18 mouse cellular contexts compared by ENCODE assay signal in genomic region chr3:132887074-132887848, GRCm38 (mm10).
DNase-seq lines count a peak whose midpoint lies in the region; ATAC-seq and TF ChIP-seq lines count a peak whose summit lies in the region.
"Had no signal": no experiment of that assay in that cellular context is flagged by ENCODE, and none has a peak within 500 bp of the region (broad histone marks: within the 10 kb centered on the region; RNA-seq: fewer than 3 reads in every experiment).

No protein-coding gene starts in this region.

- H3K27me3 ChIP-seq in MEL (ENCODE audit: control insufficient read depth in 1 of 2, insufficient read depth in 2 of 2, low read length in 2 of 2), result no peaks in the 10 kb centered on the region
- no peaks in the 10 kb centered on the region for H3K27me3 ChIP-seq in liver, embryonic 15.5 days
- H3K27me3 ChIP-seq: forebrain, embryonic 15.5 days; lung, embryonic 15.5 days; neural tube, embryonic 15.5 days; stomach, embryonic 15.5 days had no signal

- WGBS in liver, embryonic 15.5 days (ENCODE audit: insufficient replicate concordance), result 55% methylated on average over 16 of the region's 16 CpGs

- TF ChIP-seq POLR2A in MEL (IDR thresholded peaks at IDR 0.05; ENCODE audit: control insufficient read depth in 1 of 2, insufficient read depth in 1 of 2, low read depth in 1 of 2, low read length in 2 of 2, poor library complexity in 1 of 2), result no peak

- H3K36me3 ChIP-seq in MEL (ENCODE audit: control insufficient read depth in 1 of 2, insufficient read depth in 2 of 2, low read length in 2 of 2), result peaks cover 0 to 9% of the 10 kb centered on the region in 2 experiments; a peak in 2 of 4 replicates
- no peaks in the 10 kb centered on the region for H3K36me3 ChIP-seq in liver, embryonic 15.5 days (replicated peaks)
- H3K36me3 ChIP-seq: forebrain, embryonic 15.5 days; neural tube, embryonic 15.5 days; stomach, embryonic 15.5 days had no signal

- no peaks in the 10 kb centered on the region for H3K79me2 ChIP-seq in MEL (ENCODE audit: control insufficient read depth, insufficient read depth, low read length, poor library complexity)

- TF ChIP-seq CTCF in MEL (IDR thresholded peaks at IDR 0.05 in 2 of 3, conservative IDR thresholded peaks at IDR 0.05 in 1 of 3; ENCODE audit: control insufficient read depth in 1 of 3, insufficient read depth in 1 of 3, low read depth in 2 of 3, low read length in 3 of 3, poor library complexity in 1 of 3, severe bottlenecking in 1 of 3), result no peak

- H3K27ac ChIP-seq in MEL (ENCODE audit: control insufficient read depth, low read depth, low read length), result peak overlapping the region; percentile 73
- H3K27ac ChIP-seq in liver, embryonic 15.5 days (replicated peaks), result no peak overlapping the region
- H3K27ac ChIP-seq: forebrain, embryonic 15.5 days; gastrocnemius, adult 2 months; heart, embryonic 10.5 days; lung, embryonic 15.5 days; neural tube, embryonic 15.5 days; stomach, embryonic 15.5 days had no signal

- no peak for TF ChIP-seq RAD21 in MEL (IDR thresholded peaks at IDR 0.05; ENCODE audit: low read depth, low read length)

- peaks cover 0 to 13% of the 10 kb centered on the region in 2 experiments; a peak in 2 of 4 replicates for H3K4me1 ChIP-seq in MEL (ENCODE audit: control insufficient read depth in 1 of 2, insufficient read depth in 2 of 2, low read length in 2 of 2)
- peaks cover 11% of the 10 kb centered on the region for H3K4me1 ChIP-seq in liver, embryonic 15.5 days (replicated peaks)
- H3K4me1 ChIP-seq: forebrain, embryonic 15.5 days; lung, embryonic 15.5 days; neural tube, embryonic 15.5 days; stomach, embryonic 15.5 days had no signal

- H3K4me3 ChIP-seq in MEL (ENCODE audit: control insufficient read depth in 1 of 2, insufficient read depth in 1 of 2, low read depth in 2 of 2, low read length in 2 of 2), result peak overlapping the region; percentile 26 to 40
- H3K4me3 ChIP-seq in liver, embryonic 15.5 days (replicated peaks), result no peak overlapping the region
- H3K4me3 ChIP-seq: forebrain, embryonic 15.5 days; gastrocnemius, adult 2 months; heart, embryonic 10.5 days; lung, embryonic 15.5 days; neural tube, embryonic 15.5 days; stomach, embryonic 15.5 days had no signal

- peak; percentile 44; the same call in 1 of the 2 replicates for ATAC-seq in liver, embryonic 15.5 days (ENCODE audit: insufficient read depth)
- no peak for ATAC-seq in activated CD4-positive, CD25-positive, alpha-beta regulatory T cell, adult 4 months
- ATAC-seq: forebrain, embryonic 15.5 days had no signal

- no peak overlapping the region for H3K4me2 ChIP-seq in liver, embryonic 15.5 days
- H3K4me2 ChIP-seq: forebrain, embryonic 15.5 days; lung, embryonic 15.5 days; neural tube, embryonic 15.5 days; stomach, embryonic 15.5 days had no signal

- H3K9ac ChIP-seq in MEL (ENCODE audit: control insufficient read depth, low read depth, low read length, poor library complexity, severe bottlenecking), result peak overlapping the region; percentile 41
- H3K9ac ChIP-seq in liver, embryonic 15.5 days, result no peak overlapping the region
- H3K9ac ChIP-seq: forebrain, embryonic 15.5 days; lung, embryonic 15.5 days; neural tube, embryonic 15.5 days; stomach, embryonic 15.5 days had no signal

- DNase-seq in 416B (ENCODE audit: low read depth) (peak; percentile 82), MEL (ENCODE audit: low read depth, low spot score) (peak; percentile 88)
- DNase-seq in fat pad, adult 2 months (ENCODE audit: extremely low read depth, low read depth, low spot score), result peak; percentile 52
- DNase-seq in right cerebral cortex, postnatal 4 days, result no peak
- no peak for DNase-seq in cerebellum, postnatal 36 days
- DNase-seq: cerebellum, adult 2 months; gastrocnemius, adult 2 months; heart, postnatal 36 days; kidney, adult 2 months; spleen, adult 18-20 months; thymus, postnatal 25 days had no signal

- H3K9me3 ChIP-seq in MEL (replicated peaks; ENCODE audit: insufficient read depth, low read length), result no peaks in the 10 kb centered on the region
- no peaks in the 10 kb centered on the region for H3K9me3 ChIP-seq in liver, embryonic 15.5 days (replicated peaks)
- H3K9me3 ChIP-seq: forebrain, embryonic 15.5 days; heart, embryonic 10.5 days; lung, embryonic 15.5 days; neural tube, embryonic 15.5 days; stomach, embryonic 15.5 days had no signal

- TF ChIP-seq EP300 in MEL (IDR thresholded peaks at IDR 0.05; ENCODE audit: low read depth in 1 of 2, low read length in 2 of 2), result peak; percentile 79 to 80

TF ChIP-seq in MEL, 35 proteins besides CTCF, POLR2A, EP300 and RAD21:
- TF ChIP-seq POLR2AphosphoS5 (IDR thresholded peaks at IDR 0.05; ENCODE audit: borderline replicate concordance, low read depth, low read length), result no peak
- TF ChIP-seq ELF1 (IDR thresholded peaks at IDR 0.05; ENCODE audit: low read depth, low read length), result no peak
- TF ChIP-seq MXI1 (IDR thresholded peaks at IDR 0.05; ENCODE audit: low read depth, low read length), result peak; percentile 54; the same call in 1 of the 2 replicates
- peak; percentile 62; the same call in 1 of the 2 replicates for TF ChIP-seq MYC (IDR thresholded peaks at IDR 0.05; ENCODE audit: low read depth, low read length)
- no peak for TF ChIP-seq UBTF (IDR thresholded peaks at IDR 0.05; ENCODE audit: borderline replicate concordance, insufficient read depth, low read depth, low read length)
- no peak for TF ChIP-seq CHD1 (IDR thresholded peaks at IDR 0.05; ENCODE audit: low read depth, low read length)
- no peak for TF ChIP-seq NRF1 (IDR thresholded peaks at IDR 0.05; ENCODE audit: insufficient read depth, low read depth, low read length, poor library complexity, severe bottlenecking)
- TF ChIP-seq POLR2AphosphoS2 (IDR thresholded peaks at IDR 0.05; ENCODE audit: low read length), result no peak
- no peak for TF ChIP-seq JUND (IDR thresholded peaks at IDR 0.05; ENCODE audit: low read depth, low read length)
- no peak for TF ChIP-seq USF1 (IDR thresholded peaks at IDR 0.05; ENCODE audit: low read depth, low read length)
- peak; percentile 90 for TF ChIP-seq GABPA (IDR thresholded peaks at IDR 0.05; ENCODE audit: low read depth, low read length)
- no peak for TF ChIP-seq ZKSCAN1 (IDR thresholded peaks at IDR 0.05; ENCODE audit: low read depth, low read length)
- TF ChIP-seq NELFE (IDR thresholded peaks at IDR 0.05; ENCODE audit: low read depth, low read length), result peak; percentile 34; the same call in 1 of the 2 replicates
- no peak for TF ChIP-seq USF2 (IDR thresholded peaks at IDR 0.05; ENCODE audit: borderline replicate concordance in 1 of 2, insufficient read depth in 1 of 2, low read depth in 1 of 2, low read length in 2 of 2)
- TF ChIP-seq BHLHE40 (IDR thresholded peaks at IDR 0.05; ENCODE audit: borderline replicate concordance, low read depth, low read length), result no peak
- TF ChIP-seq E2F4 (IDR thresholded peaks at IDR 0.05; ENCODE audit: borderline replicate concordance, low read depth, low read length), result no peak
- no peak for TF ChIP-seq KAT2A (conservative IDR thresholded peaks at IDR 0.05; ENCODE audit: low read depth, low read length)
- peak; percentile 91 for TF ChIP-seq SIN3A (IDR thresholded peaks at IDR 0.05; ENCODE audit: low read length)
- peak; percentile 79 for TF ChIP-seq TCF12 (IDR thresholded peaks at IDR 0.05; ENCODE audit: low read depth, low read length)
- TF ChIP-seq ETS1 (IDR thresholded peaks at IDR 0.05; ENCODE audit: low read depth, low read length), result peak; percentile 92
- TF ChIP-seq MAFK (IDR thresholded peaks at IDR 0.05; ENCODE audit: borderline replicate concordance, low read depth, low read length), result peak; percentile 96
- no peak for TF ChIP-seq ZC3H11A (IDR thresholded peaks at IDR 0.05; ENCODE audit: low read depth, low read length)
- TF ChIP-seq RCOR1 (IDR thresholded peaks at IDR 0.05; ENCODE audit: low read depth, low read length), result peak; percentile 79
- TF ChIP-seq MAX (IDR thresholded peaks at IDR 0.05; ENCODE audit: low read length), result peak; percentile 54
- peak; percentile 93 for TF ChIP-seq GATA1 (IDR thresholded peaks at IDR 0.05; ENCODE audit: low read depth, low read length)
- TF ChIP-seq CHD2 (IDR thresholded peaks at IDR 0.05; ENCODE audit: low read length), result no peak
- TF ChIP-seq TBP (IDR thresholded peaks at IDR 0.05; ENCODE audit: low read depth, low read length), result no peak
- no peak for TF ChIP-seq HCFC1 (IDR thresholded peaks at IDR 0.05; ENCODE audit: low read depth, low read length)
- 0 out of 2 replicates have a peak, but pooled peaks have one; percentile 30 for TF ChIP-seq ZNF384 (IDR thresholded peaks at IDR 0.05; ENCODE audit: low read depth, low read length)
- TF ChIP-seq TAL1 (IDR thresholded peaks at IDR 0.05; ENCODE audit: low read length), result peak; percentile 70
- no peak for TF ChIP-seq MEF2A (IDR thresholded peaks at IDR 0.05; ENCODE audit: extremely low read depth, insufficient replicate concordance, low read depth, low read length, poor library complexity, severe bottlenecking)
- TF ChIP-seq ZMIZ1 (IDR thresholded peaks at IDR 0.05; ENCODE audit: low read depth, low read length), result no peak
- no peak for TF ChIP-seq MYB (IDR thresholded peaks at IDR 0.05; ENCODE audit: low read depth, low read length)
- TF ChIP-seq SMC3 (IDR thresholded peaks at IDR 0.05; ENCODE audit: low read depth, low read length), result no peak
- no peak for TF ChIP-seq MAZ (IDR thresholded peaks at IDR 0.05; ENCODE audit: low read depth, low read length)

Comparison
In these comparisons a context has a peak if more than half of its experiments do, and no peak if none do; other contexts are left out.
1. DNase-seq: peak in 416B (single experiment), MEL (single experiment) and fat pad, adult 2 months (single experiment); none in right cerebral cortex, postnatal 4 days (single experiment) and cerebellum, postnatal 36 days (0 of 2).